Comparison of ENCODE assay signal across 17 mouse cellular contexts in the genomic region with DNA sequence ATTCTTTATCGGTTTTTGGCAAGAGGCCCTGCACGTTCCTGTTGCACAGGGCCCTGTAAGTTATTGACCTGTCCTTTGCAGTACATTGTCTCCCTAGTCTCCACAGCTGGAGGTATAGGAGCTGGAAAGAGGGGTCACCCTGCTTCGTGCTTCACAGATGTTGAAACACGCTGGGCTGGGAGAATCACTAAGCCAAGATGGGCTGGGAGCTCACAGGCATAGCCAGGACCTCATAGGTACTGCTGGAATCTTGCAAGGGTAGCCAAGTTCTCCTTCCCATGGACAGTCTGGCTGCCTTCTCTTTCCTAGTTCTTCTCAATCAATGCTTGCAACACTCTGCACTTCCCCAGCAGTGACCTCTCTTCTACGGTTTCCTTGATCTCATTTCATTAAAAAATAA. TPM values are rescaled to one million over a fixed set of nuclear protein-coding genes. Genes with fewer than 3 reads are reported as not detected.
DNase-seq lines count a peak whose midpoint lies in the region; ATAC-seq and TF ChIP-seq lines count a peak whose summit lies in the region.
"Had no signal": no experiment of that assay in that cellular context is flagged by ENCODE, and none has a peak within 500 bp of the region (broad histone marks: within the 10 kb centered on the region; RNA-seq: fewer than 3 reads in every experiment).

No protein-coding gene starts in this region.

- peak; percentile 26 for ATAC-seq in intestine, embryonic 15.5 days
- no peak for ATAC-seq in liver, embryonic 11.5 days (replicated peaks; ENCODE audit: low FRiP score)
- ATAC-seq in stomach, embryonic 14.5 days (ENCODE audit: insufficient number of reproducible peaks, insufficient read depth, low FRiP score, low read depth) = no peak
- ATAC-seq: forebrain, postnatal 0 days; hindbrain, embryonic 16.5 days had no signal

- peaks cover 13% of the 10 kb centered on the region for H3K4me1 ChIP-seq in kidney, adult 2 months (ENCODE audit: control insufficient read depth, insufficient read depth, low read length)
- peaks cover 6% of the 10 kb centered on the region; the same call in 1 of the 2 replicates for H3K4me1 ChIP-seq in intestine, embryonic 15.5 days (replicated peaks)
- H3K4me1 ChIP-seq in liver, embryonic 11.5 days (replicated peaks; ENCODE audit: control insufficient read depth, insufficient read depth, low read length) = no peaks in the 10 kb centered on the region
- no peaks in the 10 kb centered on the region for H3K4me1 ChIP-seq in stomach, embryonic 14.5 days (ENCODE audit: control insufficient read depth, insufficient read depth, low read length)

- H3K9ac ChIP-seq in intestine, embryonic 15.5 days = peak overlapping the region; percentile 37; the same call in 1 of the 2 replicates
- no peak overlapping the region for H3K9ac ChIP-seq in liver, embryonic 11.5 days (ENCODE audit: low read depth, low read length)
- no peak overlapping the region for H3K9ac ChIP-seq in stomach, embryonic 14.5 days (replicated peaks; ENCODE audit: low read depth, low read length)
- H3K9ac ChIP-seq: forebrain, postnatal 0 days; heart, embryonic 13.5 days; neural tube, embryonic 12.5 days had no signal

- peak; percentile 40 for DNase-seq in kidney, adult 2 months
- no peak for DNase-seq in kidney, postnatal 4 days
- DNase-seq in liver, embryonic 11.5 days (ENCODE audit: low spot score) = no peak
- DNase-seq in T-cell, adult 2 months (ENCODE audit: low spot score) = no peak
- no peak for DNase-seq in right cerebral cortex, postnatal 14 days
- DNase-seq in right cerebral cortex, adult 2 months (ENCODE audit: low spot score in 2 of 2) = no peak
- DNase-seq: cerebellum, adult 2 months; forebrain, postnatal 0 days; gastrocnemius, adult 2 months; heart, postnatal 36 days; thymus, adult 2 months had no signal

- WGBS in kidney, adult 2 months = 27% methylated on average over 5 of the region's 5 CpGs
- WGBS in intestine, embryonic 15.5 days = 50% methylated on average over 5 of the region's 5 CpGs
- WGBS in liver, embryonic 11.5 days = 67% methylated on average over 5 of the region's 5 CpGs
- 65% methylated on average over 5 of the region's 5 CpGs for WGBS in stomach, embryonic 14.5 days

- TF ChIP-seq POLR2A in kidney, adult 2 months (IDR thresholded peaks at IDR 0.05; ENCODE audit: low read depth, low read length) = no peak

- peak overlapping the region; percentile 99 for H3K27ac ChIP-seq in kidney, adult 2 months (ENCODE audit: insufficient read depth, low read depth, low read length)
- peak overlapping the region; percentile 92 for H3K27ac ChIP-seq in intestine, embryonic 15.5 days
- H3K27ac ChIP-seq in liver, embryonic 11.5 days (ENCODE audit: low read depth, low read length) = no peak overlapping the region
- H3K27ac ChIP-seq in stomach, embryonic 14.5 days (ENCODE audit: low read length) = peak overlapping the region; percentile 21; the same call in 1 of the 2 replicates
- H3K27ac ChIP-seq: gastrocnemius, adult 2 months; heart, embryonic 13.5 days; limb, embryonic 10.5 days; neural tube, embryonic 12.5 days had no signal

- H3K4me3 ChIP-seq in kidney, adult 2 months (ENCODE audit: insufficient read depth, low read depth, low read length) = peak overlapping the region; percentile 56
- H3K4me3 ChIP-seq in intestine, embryonic 15.5 days (replicated peaks) = peak overlapping the region; percentile 33
- no peak overlapping the region for H3K4me3 ChIP-seq in liver, embryonic 11.5 days (ENCODE audit: low read depth, low read length)
- peak overlapping the region; percentile 15; the same call in 1 of the 2 replicates for H3K4me3 ChIP-seq in stomach, embryonic 14.5 days (ENCODE audit: low read depth, low read length)
- H3K4me3 ChIP-seq: gastrocnemius, adult 2 months; heart, embryonic 13.5 days; limb, embryonic 10.5 days; neural tube, embryonic 12.5 days had no signal

- peak overlapping the region; percentile 50 for H3K4me2 ChIP-seq in intestine, embryonic 15.5 days (replicated peaks)
- H3K4me2 ChIP-seq in liver, embryonic 11.5 days = peak overlapping the region; percentile 13
- H3K4me2 ChIP-seq in stomach, embryonic 14.5 days (replicated peaks; ENCODE audit: low read depth, low read length) = peak overlapping the region; percentile 11; the same call in 1 of the 2 replicates
- H3K4me2 ChIP-seq: heart, embryonic 13.5 days; neural tube, embryonic 12.5 days had no signal

- H3K36me3 ChIP-seq in kidney, adult 2 months (ENCODE audit: control insufficient read depth, insufficient read depth, low read length) = no peaks in the 10 kb centered on the region
- no peaks in the 10 kb centered on the region for H3K36me3 ChIP-seq in intestine, embryonic 15.5 days
- H3K36me3 ChIP-seq in liver, embryonic 11.5 days (ENCODE audit: control insufficient read depth, insufficient read depth, low read length) = no peaks in the 10 kb centered on the region
- no peaks in the 10 kb centered on the region for H3K36me3 ChIP-seq in stomach, embryonic 14.5 days (ENCODE audit: control insufficient read depth, insufficient read depth, low read length)
- H3K36me3 ChIP-seq: heart, embryonic 13.5 days; limb, embryonic 10.5 days; neural tube, embryonic 12.5 days had no signal

- H3K27me3 ChIP-seq in kidney, adult 2 months (replicated peaks; ENCODE audit: control insufficient read depth, insufficient read depth, low read length) = no peaks in the 10 kb centered on the region
- no peaks in the 10 kb centered on the region for H3K27me3 ChIP-seq in intestine, embryonic 15.5 days (replicated peaks)
- H3K27me3 ChIP-seq in liver, embryonic 11.5 days (replicated peaks; ENCODE audit: control insufficient read depth, insufficient read depth, low read length) = no peaks in the 10 kb centered on the region
- H3K27me3 ChIP-seq in stomach, embryonic 14.5 days (ENCODE audit: control insufficient read depth, insufficient read depth, low read length) = no peaks in the 10 kb centered on the region
- H3K27me3 ChIP-seq: heart, embryonic 13.5 days; neural tube, embryonic 12.5 days had no signal

- no peaks in the 10 kb centered on the region for H3K9me3 ChIP-seq in intestine, embryonic 15.5 days
- H3K9me3 ChIP-seq in liver, embryonic 11.5 days (ENCODE audit: control insufficient read depth, low read length) = no peaks in the 10 kb centered on the region
- no peaks in the 10 kb centered on the region for H3K9me3 ChIP-seq in stomach, embryonic 14.5 days (ENCODE audit: control insufficient read depth, low read depth, low read length)
- H3K9me3 ChIP-seq: heart, embryonic 13.5 days; limb, embryonic 10.5 days; neural tube, embryonic 12.5 days had no signal

- no peak for TF ChIP-seq CTCF in kidney, adult 2 months (conservative IDR thresholded peaks at IDR 0.05; ENCODE audit: insufficient read depth, insufficient read length, low read depth, low read length)

RNA-seq across cellular contexts. Expression of gene Ngef, which starts 0.4 kb away (rescaled TPM):
- 38.1 and 39.3 TPM in 2 replicates for polyA plus RNA-seq in kidney, adult 2 months (2012; rRNA removed)
- polyA plus RNA-seq in intestine, embryonic 15.5 days (2015; fragmentation: Nextera tagmentation; extraction: Ambion mirVana) = 17.9 and 19.6 TPM in 2 replicates
- 2.1 and 2.4 TPM in 2 replicates for polyA plus RNA-seq in liver, embryonic 11.5 days (2014; fragmentation: Nextera tagmentation; extraction: Ambion mirVana)
- 7.4 and 8.9 TPM in 2 replicates for polyA plus RNA-seq in stomach, embryonic 14.5 days (2014; fragmentation: Nextera tagmentation; extraction: Ambion mirVana)

RNA-seq across cellular contexts. Expression of gene Inpp5d, which starts 46.9 kb away (rescaled TPM):
- polyA plus RNA-seq in kidney, adult 2 months (2012; rRNA removed) = 18.6 and 20.0 TPM in 2 replicates
- 4.0 and 4.3 TPM in 2 replicates for polyA plus RNA-seq in intestine, embryonic 15.5 days (2015; fragmentation: Nextera tagmentation; extraction: Ambion mirVana)
- 30.8 and 31.0 TPM in 2 replicates for polyA plus RNA-seq in liver, embryonic 11.5 days (2014; fragmentation: Nextera tagmentation; extraction: Ambion mirVana)
- polyA plus RNA-seq in stomach, embryonic 14.5 days (2014; fragmentation: Nextera tagmentation; extraction: Ambion mirVana) = 5.3 and 6.2 TPM in 2 replicates
